Mouse (Mus musculus) E14TG2a.4 (cell line): ENCODE measurements around the gene Adcy7.

Experiments used
- CTCF ChIP-seq: conservative IDR thresholded peaks from 2 replicates; pipeline ENCODE4 v1.5.1; 2014; ENCODE audit warnings: low read length
- POU5F1 ChIP-seq: IDR thresholded peaks from 2 replicates; pipeline ENCODE4 v1.6.1; 2014; ENCODE audit warnings: low read length, borderline replicate concordance

- TF ChIP-seq CTCF (no peak), POU5F1 (no peak)
Measured at GRCm38 (mm10) chr8:88330816-88331215, 58.6 kb downstream of the Adcy7 start.
